Mouse (Mus musculus) spleen, postnatal 36 days (tissue): ENCODE data around the gene Insm2.

ENCODE experiments used
- DNase-seq, 2 experiments: peaks; one replicate each; pipeline ENCODE4 v3.0.0; 2022; ENCODE audit warnings: low spot score in 2 of 2, mixed read lengths in 1 of 2

Insm2 gene

DNA sequence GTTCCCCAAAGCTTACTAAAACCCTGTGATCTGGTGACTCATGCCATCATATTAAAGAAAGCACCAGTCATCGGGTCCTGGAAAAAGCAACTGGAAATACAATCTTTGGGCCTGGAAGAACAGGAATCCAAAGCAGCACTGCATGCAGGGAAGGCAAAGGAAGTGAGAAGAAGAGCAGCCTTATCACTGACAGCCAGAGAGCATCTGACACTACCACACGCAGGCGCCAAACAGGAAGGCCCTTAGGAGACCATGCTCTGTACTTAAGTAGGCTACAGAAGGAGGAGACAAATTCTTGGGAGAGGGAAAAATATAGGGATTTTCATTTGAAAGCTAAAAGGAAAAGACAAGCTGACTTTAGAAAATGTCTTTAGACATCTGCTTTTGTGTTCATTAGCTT, 5.2 kb downstream of the Insm2 start:
- DNase-seq, result no peak

DNA sequence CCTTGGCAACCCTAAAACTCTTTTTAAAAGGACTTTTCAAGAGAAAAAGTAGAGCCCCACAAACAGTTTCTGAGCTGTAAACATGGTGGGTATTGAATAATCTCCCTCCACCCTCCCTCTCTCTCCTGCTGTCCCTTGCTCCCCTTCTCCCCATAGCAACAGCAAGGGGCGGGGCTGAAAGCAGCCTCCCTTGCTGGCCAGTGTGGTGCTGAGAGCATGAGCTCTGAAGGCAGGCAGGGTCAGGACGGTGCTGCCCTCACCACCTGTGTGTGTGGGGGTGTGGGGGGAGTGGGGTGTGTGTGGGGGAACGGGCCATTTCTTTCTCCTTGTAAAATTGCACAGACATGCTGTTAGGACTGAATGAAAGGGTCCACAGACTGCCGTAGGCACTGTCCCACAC, 8.7 kb downstream of the Insm2 start:
- no peak for DNase-seq

DNA sequence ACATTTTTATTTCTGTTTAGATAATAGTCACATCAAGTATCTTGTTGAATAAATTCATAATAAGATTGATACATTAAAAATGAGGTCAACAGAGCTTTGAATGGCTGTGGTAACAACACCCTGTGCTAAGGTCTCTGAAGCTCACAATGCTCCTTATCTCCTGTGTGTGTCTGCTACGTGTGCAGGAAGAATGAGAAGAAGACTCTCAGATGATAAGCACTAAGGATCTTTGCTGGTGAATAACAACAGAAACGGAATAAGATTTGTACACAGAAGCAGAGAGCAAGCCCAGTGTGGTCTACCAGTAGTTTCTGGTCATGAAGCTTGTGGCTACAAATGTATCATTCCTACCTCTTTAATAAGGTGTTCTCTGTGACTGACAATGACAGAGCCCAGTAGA, 11.6 kb downstream of the Insm2 start:
- DNase-seq, result no peak

DNA sequence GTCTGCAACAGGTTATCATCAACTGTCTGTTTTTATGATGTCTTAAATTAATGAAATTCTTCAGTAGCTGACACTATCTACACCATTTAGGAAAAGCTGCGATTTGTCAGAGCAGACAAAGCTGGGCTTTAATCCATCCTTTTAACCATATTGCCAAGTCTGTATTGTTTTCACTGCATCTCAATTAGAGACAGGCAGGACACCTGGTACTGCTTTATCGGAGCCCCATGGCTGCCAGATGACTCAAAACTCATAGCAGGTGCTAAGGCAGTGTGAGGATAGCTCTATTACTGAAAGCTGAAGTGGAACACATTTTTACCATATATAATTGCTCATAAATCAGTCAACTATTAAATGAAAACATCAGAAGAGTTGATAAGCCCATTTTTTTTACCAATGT, 21.1 kb downstream of the Insm2 start:
- DNase-seq, result no peak

DNA sequence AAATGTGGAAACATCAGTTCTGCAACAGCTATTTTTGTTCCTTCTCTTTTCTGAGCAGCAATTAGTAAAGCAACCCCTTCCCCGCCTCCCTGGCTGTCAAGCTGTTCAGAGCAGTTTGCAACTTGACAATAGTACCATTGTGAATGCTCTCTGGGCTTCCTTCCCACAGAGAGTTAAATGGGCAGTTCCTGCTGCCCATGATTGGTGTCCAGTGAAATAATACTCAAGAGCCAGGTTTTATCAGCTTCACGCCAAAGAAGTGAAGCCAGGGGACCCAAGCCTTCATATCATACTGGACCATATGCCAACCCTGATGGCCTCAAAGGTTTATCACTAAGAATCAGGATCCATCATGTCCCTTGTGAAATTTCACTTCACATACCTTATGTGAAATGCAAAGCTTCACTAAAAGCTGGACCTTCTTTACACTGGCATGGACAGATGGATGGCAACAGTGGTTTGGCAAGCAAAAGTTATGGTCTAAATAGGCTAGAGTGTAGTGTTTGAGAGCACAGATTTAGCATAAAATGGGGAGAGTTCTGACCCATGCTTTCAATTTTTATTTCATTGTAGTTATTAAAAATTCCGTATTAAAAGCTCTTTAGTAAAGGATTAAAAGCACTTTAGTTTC, 23.5 kb downstream of the Insm2 start:
- DNase-seq, result no peak

DNA sequence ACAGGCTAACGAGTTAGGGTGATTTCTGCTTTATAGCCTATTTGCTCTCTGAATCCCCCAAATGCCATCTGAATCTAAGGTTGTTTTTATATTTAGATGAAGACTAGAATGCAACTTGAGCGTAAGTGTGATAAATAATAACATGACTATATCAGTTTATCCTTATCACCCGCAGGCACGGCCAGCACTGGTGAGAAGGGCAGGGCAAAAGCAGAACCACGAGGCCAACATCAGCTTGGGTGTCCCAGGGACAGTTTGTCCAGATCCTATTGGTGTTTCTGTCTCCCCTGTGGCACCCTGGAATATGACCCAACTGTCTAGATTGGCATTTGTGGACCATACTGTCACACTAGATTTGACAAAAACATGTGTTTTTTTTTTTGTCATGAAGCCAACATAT, 24.0 kb downstream of the Insm2 start:
- DNase-seq, result no peak

DNA sequence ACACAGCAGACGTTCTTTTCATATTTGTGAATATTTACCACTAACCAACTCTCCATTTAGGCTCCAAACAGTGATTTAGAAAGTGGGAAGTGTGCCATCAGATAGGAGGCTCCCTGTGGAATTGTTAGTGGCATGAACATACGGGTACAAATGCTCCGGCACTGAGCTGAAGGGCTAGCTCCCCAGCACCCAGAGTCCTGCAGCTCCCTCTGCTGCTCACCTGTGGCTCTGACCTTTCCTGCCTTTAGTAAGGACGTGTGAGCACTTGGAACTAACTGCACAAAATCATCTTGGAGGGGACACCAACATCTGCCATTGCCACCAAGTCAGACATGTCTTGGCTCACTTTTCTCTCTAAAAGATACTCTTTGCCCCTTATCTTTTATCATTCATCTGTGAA, 27.5 kb downstream of the Insm2 start:
- DNase-seq, result no peak

DNA sequence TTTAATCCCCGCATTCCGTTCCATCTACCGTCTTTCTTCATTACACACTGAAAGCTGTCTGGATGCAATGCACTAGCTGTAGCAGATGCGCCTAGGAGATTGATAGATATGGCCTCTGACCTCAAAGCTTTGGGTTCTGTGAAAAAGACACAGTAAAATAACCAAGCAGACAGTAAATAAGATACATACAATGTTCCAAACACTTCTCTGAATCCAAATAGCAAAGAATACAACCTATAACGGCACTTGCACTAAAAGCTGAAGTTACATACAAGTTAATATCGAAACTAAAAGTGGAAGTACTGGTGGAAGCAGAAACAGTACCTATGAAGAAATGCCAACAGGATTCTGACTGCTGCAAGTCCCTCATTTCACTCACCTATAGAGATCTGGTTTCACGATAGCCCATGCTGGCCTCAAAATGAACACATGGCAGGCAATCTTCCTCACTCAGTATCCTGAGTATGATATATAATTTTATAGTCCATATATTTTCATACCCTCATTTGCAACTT, 48.8 kb downstream of the Insm2 start:
- no peak for DNase-seq
